Mouse (Mus musculus): Measurements from ENCODE around the gene Tubg2. TPM values are rescaled to one million over a fixed set of nuclear protein-coding genes. Genes with fewer than 3 reads are reported as not detected.

Tubg2 gene
- total RNA-seq, 1 experiment, result 0.31 TPM

GRCm38 (mm10) chr11:101134217-101134865 lies 21.4 kb upstream of the Tubg2 start:
- H3K4me1 ChIP-seq (ENCODE audit: control insufficient read depth in 2 of 2, insufficient read depth in 2 of 2, low read length in 2 of 2, poor library complexity in 1 of 2), result peaks cover 2 to 4% of the 10 kb centered on the region in 2 experiments; a peak in 1 of 4 replicates
- TF ChIP-seq HCFC1 (IDR thresholded peaks at IDR 0.05; ENCODE audit: borderline replicate concordance, insufficient read depth, low read length) (no peak), CHD2 (IDR thresholded peaks at IDR 0.05; ENCODE audit: low read depth, low read length) (no peak), ZC3H11A (IDR thresholded peaks at IDR 0.05; ENCODE audit: borderline replicate concordance, low read depth, low read length) (no peak), ZNF384 (IDR thresholded peaks at IDR 0.05; ENCODE audit: low read depth, low read length) (no peak), MAFK (IDR thresholded peaks at IDR 0.05; ENCODE audit: insufficient read depth, low read depth, low read length) (no peak)
- in situ Hi-C loops (cut with MboI; ENCODE audit: low sequenced_read_pairs in 2 of 2, unreplicated experiment in 2 of 2), result no loop called here
- H3K36me3 ChIP-seq (ENCODE audit: control insufficient read depth, insufficient read depth, low read length, poor library complexity, severe bottlenecking), result no peaks in the 10 kb centered on the region
- no peak overlapping the region for H3K27ac ChIP-seq (ENCODE audit: insufficient read depth, low read depth, low read length, poor library complexity, severe bottlenecking)
- no peak overlapping the region for H3K4me3 ChIP-seq (ENCODE audit: insufficient read depth in 1 of 2, low read depth in 1 of 2, low read length in 2 of 2, poor library complexity in 1 of 2, severe bottlenecking in 1 of 2)
- H3K9ac ChIP-seq (ENCODE audit: insufficient read depth, low read depth, low read length, poor library complexity, severe bottlenecking), result no peak overlapping the region
- no peak for DNase-seq (ENCODE audit: low read depth, low spot score)
- no peaks in the 10 kb centered on the region for H3K9me3 ChIP-seq (ENCODE audit: control insufficient read depth, insufficient read depth, low read depth, low read length)

GRCm38 (mm10) chr11:101137000-101137399 lies 18.7 kb upstream of the Tubg2 start:
- DNase-seq (ENCODE audit: low read depth, low spot score), result no peak
- Histone ChIP-seq H3K4me3 (ENCODE audit: insufficient read depth in 1 of 2, low read depth in 1 of 2, low read length in 2 of 2, poor library complexity in 1 of 2, severe bottlenecking in 1 of 2) (no peak overlapping the region), H3K9me3 (ENCODE audit: control insufficient read depth, insufficient read depth, low read depth, low read length) (no peaks in the 10 kb centered on the region), H3K36me3 (ENCODE audit: control insufficient read depth, insufficient read depth, low read length, poor library complexity, severe bottlenecking) (no peaks in the 10 kb centered on the region), H3K9ac (ENCODE audit: insufficient read depth, low read depth, low read length, poor library complexity, severe bottlenecking) (no peak overlapping the region), H3K4me1 (ENCODE audit: control insufficient read depth in 2 of 2, insufficient read depth in 2 of 2, low read length in 2 of 2, poor library complexity in 1 of 2) (peaks cover 2 to 8% of the 10 kb centered on the region in 2 experiments; a peak in 1 of 4 replicates), H3K27ac (ENCODE audit: insufficient read depth, low read depth, low read length, poor library complexity, severe bottlenecking) (no peak overlapping the region)
- TF ChIP-seq ZC3H11A (IDR thresholded peaks at IDR 0.05; ENCODE audit: borderline replicate concordance, low read depth, low read length) (no peak), HCFC1 (IDR thresholded peaks at IDR 0.05; ENCODE audit: borderline replicate concordance, insufficient read depth, low read length) (no peak), ZNF384 (IDR thresholded peaks at IDR 0.05; ENCODE audit: low read depth, low read length) (no peak), CHD2 (IDR thresholded peaks at IDR 0.05; ENCODE audit: low read depth, low read length) (no peak), MAFK (IDR thresholded peaks at IDR 0.05; ENCODE audit: insufficient read depth, low read depth, low read length) (no peak)
- in situ Hi-C loops (cut with MboI; ENCODE audit: low sequenced_read_pairs in 2 of 2, unreplicated experiment in 2 of 2), result no loop called here

GRCm38 (mm10) chr11:101138536-101139181 lies 17.0 kb upstream of the Tubg2 start:
- H3K4me3 ChIP-seq (ENCODE audit: insufficient read depth in 1 of 2, low read depth in 1 of 2, low read length in 2 of 2, poor library complexity in 1 of 2, severe bottlenecking in 1 of 2), result peak overlapping the region; percentile 2 to 42; a peak in 3 of 4 replicates
- TF ChIP-seq ZC3H11A (IDR thresholded peaks at IDR 0.05; ENCODE audit: borderline replicate concordance, low read depth, low read length), result no peak
- TF ChIP-seq ZNF384 (IDR thresholded peaks at IDR 0.05; ENCODE audit: low read depth, low read length), result no peak
- TF ChIP-seq HCFC1 (IDR thresholded peaks at IDR 0.05; ENCODE audit: borderline replicate concordance, insufficient read depth, low read length), result no peak
- no peak for TF ChIP-seq MAFK (IDR thresholded peaks at IDR 0.05; ENCODE audit: insufficient read depth, low read depth, low read length)
- H3K9ac ChIP-seq (ENCODE audit: insufficient read depth, low read depth, low read length, poor library complexity, severe bottlenecking), result peak overlapping the region; percentile 14; the same call in 1 of the 2 replicates
- peak; percentile 65 for DNase-seq (ENCODE audit: low read depth, low spot score)
- H3K4me1 ChIP-seq (ENCODE audit: control insufficient read depth in 2 of 2, insufficient read depth in 2 of 2, low read length in 2 of 2, poor library complexity in 1 of 2), result peaks cover 2 to 10% of the 10 kb centered on the region in 2 experiments; a peak in 1 of 4 replicates
- in situ Hi-C loops (cut with MboI; ENCODE audit: low sequenced_read_pairs in 2 of 2, unreplicated experiment in 2 of 2), result no loop called here
- H3K9me3 ChIP-seq (ENCODE audit: control insufficient read depth, insufficient read depth, low read depth, low read length), result no peaks in the 10 kb centered on the region
- no peak overlapping the region for H3K27ac ChIP-seq (ENCODE audit: insufficient read depth, low read depth, low read length, poor library complexity, severe bottlenecking)
- H3K36me3 ChIP-seq (ENCODE audit: control insufficient read depth, insufficient read depth, low read length, poor library complexity, severe bottlenecking), result no peaks in the 10 kb centered on the region

- TF ChIP-seq HCFC1 (IDR thresholded peaks at IDR 0.05; ENCODE audit: borderline replicate concordance, insufficient read depth, low read length), result no peak
- no peak for TF ChIP-seq ZNF384 (IDR thresholded peaks at IDR 0.05; ENCODE audit: low read depth, low read length)
- no peak for TF ChIP-seq ZC3H11A (IDR thresholded peaks at IDR 0.05; ENCODE audit: borderline replicate concordance, low read depth, low read length)
- no peak for TF ChIP-seq MAFK (IDR thresholded peaks at IDR 0.05; ENCODE audit: insufficient read depth, low read depth, low read length)
- TF ChIP-seq CHD2 (IDR thresholded peaks at IDR 0.05; ENCODE audit: low read depth, low read length), result no peak
- no peaks in the 10 kb centered on the region for H3K36me3 ChIP-seq (ENCODE audit: control insufficient read depth, insufficient read depth, low read length, poor library complexity, severe bottlenecking)
- DNase-seq (ENCODE audit: low read depth, low spot score), result no peak
- no peak overlapping the region for H3K4me3 ChIP-seq (ENCODE audit: insufficient read depth in 1 of 2, low read depth in 1 of 2, low read length in 2 of 2, poor library complexity in 1 of 2, severe bottlenecking in 1 of 2)
- H3K9me3 ChIP-seq (ENCODE audit: control insufficient read depth, insufficient read depth, low read depth, low read length), result no peaks in the 10 kb centered on the region
- H3K9ac ChIP-seq (ENCODE audit: insufficient read depth, low read depth, low read length, poor library complexity, severe bottlenecking), result no peak overlapping the region
- peaks cover 2 to 11% of the 10 kb centered on the region in 2 experiments; a peak in 1 of 4 replicates for H3K4me1 ChIP-seq (ENCODE audit: control insufficient read depth in 2 of 2, insufficient read depth in 2 of 2, low read length in 2 of 2, poor library complexity in 1 of 2)
- no peak overlapping the region for H3K27ac ChIP-seq (ENCODE audit: insufficient read depth, low read depth, low read length, poor library complexity, severe bottlenecking)
- in situ Hi-C loops (cut with MboI; ENCODE audit: low sequenced_read_pairs in 2 of 2, unreplicated experiment in 2 of 2), result no loop called here
These were observed 15.4 kb upstream of the Tubg2 start for GRCm38 (mm10) chr11:101140164-101140819.

All from ES-E14 (cell line).